Comparison of ENCODE assay signal across 8 mouse cellular contexts in the genomic region with DNA sequence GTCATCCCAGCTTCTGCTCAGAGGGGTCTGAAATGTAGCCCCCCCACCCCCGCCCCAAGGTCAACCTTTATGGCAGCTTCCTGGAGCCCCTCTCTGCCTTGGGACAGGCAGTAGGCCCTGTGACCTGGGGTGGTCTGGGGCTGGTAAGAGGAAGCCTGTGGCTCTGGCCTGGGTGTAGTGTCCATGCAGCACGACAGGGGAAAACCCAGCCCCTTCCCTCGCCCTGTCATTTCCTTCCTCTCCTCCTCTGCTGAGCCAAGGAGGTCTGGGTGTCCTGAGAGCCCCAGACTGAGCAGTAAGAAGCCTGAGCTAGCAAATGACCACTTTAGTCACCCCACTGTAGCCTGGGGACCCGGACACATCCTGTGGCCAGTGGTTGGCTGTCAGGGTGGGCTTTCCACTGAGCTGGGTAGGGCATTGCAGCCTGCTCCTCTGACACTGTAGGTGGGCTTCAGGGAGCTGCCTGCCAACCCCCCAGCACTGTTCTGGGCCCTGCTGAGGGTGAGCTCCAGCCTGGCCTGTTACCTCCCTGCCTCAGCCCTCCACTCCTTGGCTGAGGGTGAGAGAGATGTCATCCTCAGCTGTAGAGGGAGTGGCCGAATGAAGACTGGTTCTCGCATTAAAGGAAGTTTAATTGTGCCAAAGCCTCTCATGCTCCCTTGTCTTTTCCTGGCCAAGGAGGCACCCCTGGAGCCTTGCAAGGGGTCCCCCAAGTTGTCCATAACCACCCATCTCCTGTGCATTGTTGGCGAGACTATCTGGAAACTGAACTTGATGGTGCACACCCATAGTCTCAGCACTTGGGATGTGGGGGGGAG. TPM values are rescaled to one million over a fixed set of nuclear protein-coding genes. Genes with fewer than 3 reads are reported as not detected.
DNase-seq lines count a peak whose midpoint lies in the region; ATAC-seq lines count a peak whose summit lies in the region.

No protein-coding gene starts in this region.

- peaks cover 53% of the 10 kb centered on the region for H3K36me3 ChIP-seq in intestine, embryonic 14.5 days (ENCODE audit: control insufficient read depth, insufficient read depth, low read length)
- H3K36me3 ChIP-seq in forebrain, embryonic 12.5 days (replicated peaks), result peaks cover 62% of the 10 kb centered on the region

- H3K4me3 ChIP-seq in brown adipose tissue, adult 24 weeks (ENCODE audit: insufficient read depth, low read depth, low read length), result no peak overlapping the region
- no peak overlapping the region for H3K4me3 ChIP-seq in intestine, embryonic 14.5 days (ENCODE audit: low read depth, low read length)
- H3K4me3 ChIP-seq in forebrain, embryonic 12.5 days (replicated peaks), result no peak overlapping the region

- ATAC-seq in intestine, embryonic 14.5 days (replicated peaks; ENCODE audit: low FRiP score, low TSS enrichment, low read depth), result no peak
- ATAC-seq in forebrain, embryonic 12.5 days (ENCODE audit: low FRiP score), result no peak; the same call in 1 of the 2 replicates

- peaks cover 87% of the 10 kb centered on the region for H3K4me1 ChIP-seq in brown adipose tissue, adult 24 weeks (ENCODE audit: control insufficient read depth, insufficient read depth, insufficient read length, low read length)
- H3K4me1 ChIP-seq in intestine, embryonic 14.5 days (replicated peaks; ENCODE audit: control insufficient read depth, insufficient read depth, low read length), result no peaks in the 10 kb centered on the region
- H3K4me1 ChIP-seq in forebrain, embryonic 12.5 days, result no peaks in the 10 kb centered on the region

- no peak overlapping the region for H3K9ac ChIP-seq in intestine, embryonic 14.5 days (ENCODE audit: low read length)
- no peak overlapping the region for H3K9ac ChIP-seq in forebrain, embryonic 12.5 days

- H3K4me2 ChIP-seq in intestine, embryonic 14.5 days (ENCODE audit: low read length), result no peak overlapping the region
- no peak overlapping the region for H3K4me2 ChIP-seq in forebrain, embryonic 12.5 days

- no peaks in the 10 kb centered on the region for H3K27me3 ChIP-seq in intestine, embryonic 14.5 days (replicated peaks; ENCODE audit: control insufficient read depth, insufficient read depth, low read length)
- H3K27me3 ChIP-seq in forebrain, embryonic 12.5 days, result no peaks in the 10 kb centered on the region

- 70% methylated on average over 7 of the region's 7 CpGs for WGBS in intestine, embryonic 14.5 days
- WGBS in forebrain, embryonic 12.5 days, result 91% methylated on average over 7 of the region's 7 CpGs

- DNase-seq in gastrocnemius, postnatal 25 days, result peak; percentile 46
- no peak for DNase-seq in gastrocnemius, postnatal 10 days
- DNase-seq in intestine, embryonic 14.5 days (ENCODE audit: low spot score), result no peak
- peak; percentile 71 for DNase-seq in lung, postnatal 25 days (ENCODE audit: low spot score)
- DNase-seq in urinary bladder, postnatal 25 days (ENCODE audit: low spot score), result no peak
- no peak for DNase-seq in testis, postnatal 14 days (ENCODE audit: low spot score)

- H3K9me3 ChIP-seq in intestine, embryonic 14.5 days (ENCODE audit: control insufficient read depth, low read length), result no peaks in the 10 kb centered on the region
- no peaks in the 10 kb centered on the region for H3K9me3 ChIP-seq in forebrain, embryonic 12.5 days

- peak overlapping the region; percentile 97 for H3K27ac ChIP-seq in brown adipose tissue, adult 24 weeks (replicated peaks; ENCODE audit: low read depth, low read length)
- H3K27ac ChIP-seq in intestine, embryonic 14.5 days (ENCODE audit: low read depth), result peak overlapping the region; percentile 47
- H3K27ac ChIP-seq in forebrain, embryonic 12.5 days, result no peak overlapping the region

RNA-seq across cellular contexts. Expression of a gene that starts 6.6 kb away (rescaled TPM):
- 1 to 10 TPM; 4.0 to 5.1 TPM for total RNA-seq in gastrocnemius, postnatal 25 days (2021)
- total RNA-seq in gastrocnemius, postnatal 10 days (2021), result 1 to 10 TPM; 4.2 to 4.5 TPM
- 2.5 and 2.8 TPM in 2 replicates for polyA plus RNA-seq in brown adipose tissue, adult 24 weeks (2012; ENCODE audit: insufficient read depth, insufficient read length, missing spikeins)
- polyA plus RNA-seq in intestine, embryonic 14.5 days (2014; fragmentation: Nextera tagmentation; extraction: Ambion mirVana), result 1.5 and 1.8 TPM in 2 replicates
- polyA plus RNA-seq in forebrain, embryonic 12.5 days (2016; fragmentation: Nextera tagmentation; extraction: Ambion mirVana), result 0.36 and 0.38 TPM in 2 replicates

RNA-seq across cellular contexts. Expression of a gene that starts 23.1 kb away (rescaled TPM):
- total RNA-seq in gastrocnemius, postnatal 25 days (2021), result 10 to 100 TPM; 33.1 to 34.3 TPM
- 10 to 100 TPM; 54.0 to 64.8 TPM for total RNA-seq in gastrocnemius, postnatal 10 days (2021)
- polyA plus RNA-seq in brown adipose tissue, adult 24 weeks (2012; ENCODE audit: insufficient read depth, insufficient read length, missing spikeins), result 39.6 and 42.8 TPM in 2 replicates
- 46.9 and 47.7 TPM in 2 replicates for polyA plus RNA-seq in intestine, embryonic 14.5 days (2014; fragmentation: Nextera tagmentation; extraction: Ambion mirVana)
- 86.6 and 89.0 TPM in 2 replicates for polyA plus RNA-seq in forebrain, embryonic 12.5 days (2016; fragmentation: Nextera tagmentation; extraction: Ambion mirVana)

RNA-seq across cellular contexts. Expression of a gene that starts 35.1 kb away (rescaled TPM):
- total RNA-seq in gastrocnemius, postnatal 25 days (2021), result 1 to 10 TPM; 5.0 to 7.0 TPM
- 10 to 100 TPM; 11.3 to 12.9 TPM for total RNA-seq in gastrocnemius, postnatal 10 days (2021)
- polyA plus RNA-seq in brown adipose tissue, adult 24 weeks (2012; ENCODE audit: insufficient read depth, insufficient read length, missing spikeins), result 13.9 and 22.2 TPM in 2 replicates
- polyA plus RNA-seq in intestine, embryonic 14.5 days (2014; fragmentation: Nextera tagmentation; extraction: Ambion mirVana), result 55.2 and 56.2 TPM in 2 replicates
- 97.1 and 107 TPM in 2 replicates for polyA plus RNA-seq in forebrain, embryonic 12.5 days (2016; fragmentation: Nextera tagmentation; extraction: Ambion mirVana)

RNA-seq across cellular contexts. Expression of a gene that starts 41.3 kb away (rescaled TPM):
- total RNA-seq in gastrocnemius, postnatal 25 days (2021), result 10 to 100 TPM in 1 of 2 experiments, 1 to 10 TPM in 1; 9.2 to 14.6 TPM
- 10 to 100 TPM; 11.9 to 19.3 TPM for total RNA-seq in gastrocnemius, postnatal 10 days (2021)
- 7.9 and 14.0 TPM in 2 replicates for polyA plus RNA-seq in brown adipose tissue, adult 24 weeks (2012; ENCODE audit: insufficient read depth, insufficient read length, missing spikeins)
- polyA plus RNA-seq in intestine, embryonic 14.5 days (2014; fragmentation: Nextera tagmentation; extraction: Ambion mirVana), result 7.6 and 9.2 TPM in 2 replicates
- polyA plus RNA-seq in forebrain, embryonic 12.5 days (2016; fragmentation: Nextera tagmentation; extraction: Ambion mirVana), result 14.4 and 15.1 TPM in 2 replicates

RNA-seq across cellular contexts. Expression of a gene that starts 58.2 kb away (rescaled TPM):
- total RNA-seq in gastrocnemius, postnatal 25 days (2021), result 10 to 100 TPM; 15.3 to 16.7 TPM
- total RNA-seq in gastrocnemius, postnatal 10 days (2021), result 10 to 100 TPM; 13.2 to 15.0 TPM
- polyA plus RNA-seq in brown adipose tissue, adult 24 weeks (2012; ENCODE audit: insufficient read depth, insufficient read length, missing spikeins), result 9.6 and 9.9 TPM in 2 replicates
- polyA plus RNA-seq in intestine, embryonic 14.5 days (2014; fragmentation: Nextera tagmentation; extraction: Ambion mirVana), result 11.6 and 12.9 TPM in 2 replicates
- polyA plus RNA-seq in forebrain, embryonic 12.5 days (2016; fragmentation: Nextera tagmentation; extraction: Ambion mirVana), result 12.0 and 14.2 TPM in 2 replicates

Comparison
In these comparisons a context has a peak if more than half of its experiments do, and no peak if none do; other contexts are left out.
1. DNase-seq: peak in gastrocnemius, postnatal 25 days (single experiment) and lung, postnatal 25 days (single experiment); none in gastrocnemius, postnatal 10 days (single experiment), intestine, embryonic 14.5 days (single experiment), urinary bladder, postnatal 25 days (single experiment) and testis, postnatal 14 days (single experiment).